Mouse (Mus musculus) naive thymus-derived CD4-positive, alpha-beta T cell, adult 2 months (primary cell): ENCODE measurements around the gene Tas1r1.

Experiments
- DNase-seq: peaks from one replicate; pipeline ENCODE4 v3.0.0-alpha.2; 2011; ENCODE audit warnings: low read depth

Gene Tas1r1

GRCm38 (mm10) chr4:152010091-152010706, 28.2 kb downstream of the Tas1r1 start:
- peak; percentile 44 for DNase-seq

GRCm38 (mm10) chr4:152009076-152010051, 29.0 kb downstream of the Tas1r1 start:
- peak; percentile 75 for DNase-seq

GRCm38 (mm10) chr4:152008622-152009075, 29.7 kb downstream of the Tas1r1 start, which contains the start of gene Klhl21:
TSS of gene Klhl21 (plus strand) at chr4:152008803.
- peak; percentile 96 for DNase-seq

DNA sequence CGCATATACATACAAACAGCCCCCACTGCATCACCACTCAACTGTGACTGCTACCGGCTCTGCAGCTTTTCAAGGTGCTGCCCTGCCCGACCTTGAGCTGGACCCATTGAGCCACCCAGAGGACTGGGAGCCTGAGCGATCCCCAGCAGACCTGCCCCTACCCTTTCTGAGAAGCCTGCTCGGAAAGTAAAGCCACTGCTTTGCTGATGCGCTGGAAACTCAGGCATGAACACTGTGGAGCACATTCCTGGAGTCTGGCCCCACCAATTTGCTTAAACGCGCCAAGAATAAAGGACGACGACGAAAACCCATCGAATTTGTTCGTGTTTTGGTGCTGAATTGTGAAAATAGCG, 30.2 kb downstream of the Tas1r1 start:
- no peak for DNase-seq

DNA sequence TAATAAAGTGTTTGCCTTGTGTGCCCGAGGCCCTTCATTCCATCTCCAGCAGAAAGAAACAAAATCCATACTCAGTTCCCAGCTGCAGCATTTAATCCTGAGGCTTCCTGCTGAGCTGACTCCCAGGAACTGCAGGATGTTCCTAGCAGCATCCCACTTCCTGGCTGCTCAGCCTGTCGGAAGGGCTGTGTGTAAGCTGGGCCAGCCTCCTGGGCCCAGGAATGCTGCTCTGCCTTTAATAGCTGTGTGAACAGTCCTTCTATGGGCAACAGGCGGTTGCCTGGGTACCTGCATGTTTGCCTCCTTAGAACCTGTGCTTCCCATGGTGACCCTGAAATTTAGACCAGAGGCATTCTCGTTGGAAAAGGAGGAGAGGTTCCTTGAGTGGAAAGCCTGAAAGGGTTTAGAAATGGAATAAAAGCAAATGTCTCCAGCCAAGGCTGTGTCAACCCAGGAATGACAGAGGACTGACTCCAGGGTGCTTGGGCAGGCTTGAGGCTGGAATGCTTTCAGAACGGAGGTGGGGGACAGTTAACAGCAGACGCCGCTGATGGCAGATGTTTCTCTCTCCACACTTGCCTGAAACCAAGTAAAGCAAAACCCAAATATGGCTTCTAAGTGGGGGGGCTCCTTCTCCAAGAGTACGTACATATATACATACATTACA, 30.8 kb downstream of the Tas1r1 start:
- no peak for DNase-seq

DNA sequence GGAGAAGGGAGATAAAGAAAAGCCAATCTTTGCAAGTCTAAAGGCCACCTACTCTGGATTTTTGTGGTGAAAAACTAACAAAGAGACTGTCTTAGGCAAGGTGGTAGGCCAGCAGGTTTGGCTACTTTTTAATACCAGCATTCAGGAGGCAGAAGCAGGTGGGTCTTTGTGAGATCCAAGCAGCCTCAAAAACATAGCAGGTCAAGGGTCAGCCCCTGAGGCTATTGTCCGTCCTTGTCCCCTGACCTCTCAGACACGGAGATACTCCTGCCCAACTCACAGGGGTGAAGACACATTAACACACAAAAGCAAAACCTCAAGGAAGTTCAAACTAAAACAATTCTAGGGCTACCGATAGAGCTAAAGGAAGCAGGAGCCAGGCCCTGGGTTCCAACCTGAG, 31.6 kb downstream of the Tas1r1 start:
- DNase-seq: no peak

GRCm38 (mm10) chr4:152006137-152006536, 32.2 kb downstream of the Tas1r1 start:
- DNase-seq: peak; percentile 43

GRCm38 (mm10) chr4:152002063-152002462, 36.3 kb downstream of the Tas1r1 start:
- DNase-seq: no peak

GRCm38 (mm10) chr4:152001335-152001734, 37.0 kb downstream of the Tas1r1 start:
- no peak for DNase-seq

- no peak for DNase-seq
Observed at GRCm38 (mm10) chr4:152000906-152001305, 37.5 kb downstream of the Tas1r1 start.

DNA sequence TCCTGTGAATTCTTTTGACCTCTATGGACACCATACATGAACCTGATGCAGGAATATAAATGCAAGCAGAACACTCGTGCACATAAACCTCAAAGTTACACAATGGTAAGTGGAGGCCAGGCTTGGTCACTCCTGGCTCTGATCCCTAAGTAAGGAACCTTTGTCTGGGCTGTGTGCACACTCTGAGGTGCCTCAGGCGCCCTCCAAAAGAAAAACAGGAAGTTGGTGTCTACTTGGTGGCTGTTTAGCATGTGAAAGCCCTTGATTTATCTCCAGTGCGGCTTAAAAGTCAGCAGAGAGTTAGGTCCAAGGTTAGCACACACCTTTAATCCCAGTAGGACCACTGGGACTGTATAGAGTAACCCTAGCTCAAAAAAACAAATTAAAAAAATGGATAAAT, 38.9 kb downstream of the Tas1r1 start:
- peak; percentile 47 for DNase-seq

GRCm38 (mm10) chr4:151997701-151998100, 40.7 kb downstream of the Tas1r1 start:
- no peak for DNase-seq

GRCm38 (mm10) chr4:151996951-151997222, 41.5 kb downstream of the Tas1r1 start:
- no peak for DNase-seq

GRCm38 (mm10) chr4:151996173-151996950, 42.0 kb downstream of the Tas1r1 start, which contains the start of gene Phf13:
TSS of gene Phf13 (minus strand) at chr4:151996258.
- DNase-seq: peak; percentile 98

- peak; percentile 38 for DNase-seq
Observed at GRCm38 (mm10) chr4:151995371-151996172, 42.8 kb downstream of the Tas1r1 start.

DNA sequence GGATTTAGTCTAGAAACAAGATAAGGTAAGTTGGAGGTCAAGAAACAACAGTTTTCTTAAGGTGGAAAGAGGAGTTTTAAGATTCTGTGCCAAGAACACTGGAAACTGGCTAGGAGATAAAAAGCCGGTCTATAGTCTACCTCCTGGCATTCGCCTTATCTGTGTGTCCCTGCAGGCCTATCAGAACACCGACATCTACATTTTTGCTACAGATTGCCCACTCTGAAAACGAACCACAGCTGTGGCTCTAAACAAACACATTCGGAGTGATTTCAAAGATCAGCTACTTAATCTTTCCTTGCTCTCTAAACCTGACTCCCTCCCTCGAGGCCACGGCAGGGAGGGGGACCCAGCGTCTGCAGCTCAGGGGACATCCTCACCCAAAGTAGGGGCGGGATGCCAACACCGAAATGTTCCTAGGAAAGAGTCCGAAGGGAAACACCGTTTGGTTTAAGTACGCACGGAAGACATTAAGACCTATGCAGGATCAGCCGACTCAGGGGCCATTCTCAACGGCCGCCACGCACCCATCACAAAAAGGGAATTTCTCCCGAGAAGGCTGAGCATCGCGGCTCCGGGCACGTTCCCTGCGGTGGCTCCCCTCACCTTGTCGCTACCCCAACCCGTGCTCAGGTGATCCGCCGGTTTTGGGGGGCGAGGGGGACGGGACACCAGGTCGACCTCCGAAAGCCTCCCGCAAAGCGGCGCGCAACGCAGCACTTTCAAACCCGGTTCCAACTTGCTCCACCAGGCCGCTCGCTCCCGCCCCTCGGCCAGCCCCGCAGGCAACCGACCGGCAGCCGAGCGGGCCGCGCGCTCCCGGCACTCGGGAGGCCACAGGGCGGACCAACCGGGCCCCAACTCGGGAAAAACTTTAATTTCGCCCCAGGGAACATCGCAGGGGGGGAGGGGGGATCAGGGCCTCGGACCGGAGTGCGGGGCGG, 43.9 kb downstream of the Tas1r1 start:
- DNase-seq: peak; percentile 46

DNA sequence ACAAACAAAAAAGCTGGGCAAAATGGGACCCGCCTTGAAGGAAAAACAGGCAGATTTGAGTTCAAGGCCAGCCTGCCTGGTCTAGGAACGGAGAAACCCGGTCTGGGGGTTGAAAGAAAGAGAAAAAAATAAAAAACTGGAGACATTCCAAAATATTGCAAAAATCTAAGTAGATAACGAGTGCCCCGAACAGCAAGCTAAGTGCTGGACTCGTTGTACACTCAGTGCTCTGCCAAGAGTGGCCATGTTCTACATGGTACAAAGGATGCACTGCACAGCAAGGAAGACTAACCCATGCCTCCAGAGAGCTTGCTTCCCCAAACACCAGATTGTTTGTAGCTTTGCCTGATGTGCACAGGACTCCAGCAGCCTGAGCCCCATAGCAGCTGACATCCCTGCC, 45.3 kb downstream of the Tas1r1 start:
- no peak for DNase-seq

- DNase-seq: no peak
Observed at GRCm38 (mm10) chr4:151992091-151992490, 46.3 kb downstream of the Tas1r1 start.

- DNase-seq: no peak
Observed at GRCm38 (mm10) chr4:151989110-151989488, 49.3 kb downstream of the Tas1r1 start.
